25 mouse cellular contexts compared by ENCODE assay signal in genomic region chr16:43511531-43511930, GRCm38 (mm10).
A peak's percentile ranks its signal among the peaks of the same experiment; 100 is the strongest.
DNase-seq lines count a peak whose midpoint lies in the region; ATAC-seq lines count a peak whose summit lies in the region.
"Had no signal": no experiment of that assay in that cellular context is flagged by ENCODE, and none has a peak within 500 bp of the region (broad histone marks: within the 10 kb centered on the region; RNA-seq: fewer than 3 reads in every experiment).

No protein-coding gene starts in this region.

- H3K9ac ChIP-seq in forebrain, embryonic 15.5 days (replicated peaks) = peak overlapping the region; percentile 49
- no peak overlapping the region for H3K9ac ChIP-seq in midbrain, embryonic 16.5 days (ENCODE audit: low read depth, low read length)
- H3K9ac ChIP-seq: hindbrain, embryonic 15.5 days; intestine, embryonic 15.5 days; limb, embryonic 15.5 days; liver, embryonic 14.5 days; lung, embryonic 15.5 days; neural tube, embryonic 12.5 days had no signal

- H3K4me1 ChIP-seq in forebrain, embryonic 15.5 days = peaks cover 65% of the 10 kb centered on the region
- peaks cover 18% of the 10 kb centered on the region for H3K4me1 ChIP-seq in midbrain, embryonic 16.5 days (ENCODE audit: control insufficient read depth, insufficient read depth, low read length)
- H3K4me1 ChIP-seq: intestine, embryonic 15.5 days had no signal

- WGBS in forebrain, embryonic 15.5 days = 32% methylated on average over 4 of the region's 4 CpGs
- 58% methylated on average over 4 of the region's 4 CpGs for WGBS in midbrain, embryonic 16.5 days

- peak overlapping the region; percentile 29 for H3K4me3 ChIP-seq in forebrain, embryonic 15.5 days
- H3K4me3 ChIP-seq in midbrain, embryonic 16.5 days (ENCODE audit: low read depth, low read length) = no peak overlapping the region
- H3K4me3 ChIP-seq: hindbrain, embryonic 15.5 days; intestine, embryonic 15.5 days; limb, embryonic 15.5 days; lung, embryonic 15.5 days; neural tube, embryonic 12.5 days had no signal

- H3K36me3 ChIP-seq in forebrain, embryonic 15.5 days = no peaks in the 10 kb centered on the region
- no peaks in the 10 kb centered on the region for H3K36me3 ChIP-seq in midbrain, embryonic 16.5 days (ENCODE audit: control insufficient read depth, insufficient read depth, low read length)
- H3K36me3 ChIP-seq: hindbrain, embryonic 15.5 days; intestine, embryonic 15.5 days; limb, embryonic 15.5 days; lung, embryonic 15.5 days; neural tube, embryonic 12.5 days had no signal

- no peak for ATAC-seq in forebrain, embryonic 15.5 days (replicated peaks)
- no peak for ATAC-seq in midbrain, embryonic 16.5 days
- ATAC-seq: activated CD4-positive, CD25-positive, alpha-beta regulatory T cell, adult 4 months; intestine, embryonic 15.5 days had no signal

- H3K4me2 ChIP-seq in forebrain, embryonic 15.5 days (replicated peaks) = peak overlapping the region; percentile 44
- H3K4me2 ChIP-seq in midbrain, embryonic 16.5 days (ENCODE audit: low read length) = peak overlapping the region; percentile 43; the same call in 1 of the 2 replicates
- H3K4me2 ChIP-seq: hindbrain, embryonic 15.5 days; intestine, embryonic 15.5 days; limb, embryonic 15.5 days; lung, embryonic 15.5 days; neural tube, embryonic 12.5 days had no signal

- no peaks in the 10 kb centered on the region for H3K9me3 ChIP-seq in forebrain, embryonic 15.5 days
- H3K9me3 ChIP-seq in midbrain, embryonic 16.5 days (replicated peaks; ENCODE audit: control insufficient read depth, low read length, poor library complexity, severe bottlenecking) = no peaks in the 10 kb centered on the region
- H3K9me3 ChIP-seq: hindbrain, embryonic 15.5 days; intestine, embryonic 15.5 days; limb, embryonic 15.5 days; lung, embryonic 15.5 days; neural tube, embryonic 12.5 days had no signal

- H3K27ac ChIP-seq in forebrain, embryonic 15.5 days (replicated peaks) = peak overlapping the region; percentile 74
- H3K27ac ChIP-seq in midbrain, embryonic 16.5 days (ENCODE audit: low read length) = no peak overlapping the region
- H3K27ac ChIP-seq: intestine, embryonic 15.5 days; limb, embryonic 15.5 days; liver, embryonic 14.5 days; lung, embryonic 15.5 days; neural tube, embryonic 12.5 days; stomach, postnatal 0 days had no signal

- H3K27me3 ChIP-seq in forebrain, embryonic 15.5 days = no peaks in the 10 kb centered on the region
- H3K27me3 ChIP-seq in midbrain, embryonic 16.5 days (ENCODE audit: control insufficient read depth, insufficient read depth, low read depth, low read length) = no peaks in the 10 kb centered on the region
- H3K27me3 ChIP-seq: hindbrain, embryonic 15.5 days; intestine, embryonic 15.5 days; limb, embryonic 15.5 days; lung, embryonic 15.5 days; neural tube, embryonic 12.5 days had no signal

- peak; percentile 82 for DNase-seq in heart, adult 11 months
- no peak for DNase-seq in heart, adult 8-10 months (ENCODE audit: low spot score)
- DNase-seq in lung, postnatal 10 days = peak; percentile 8
- no peak for DNase-seq in lung, adult 18-20 months
- no peak for DNase-seq in frontal cortex, postnatal 36 days (ENCODE audit: low spot score in 2 of 2)
- DNase-seq: adrenal gland, adult 8-10 months; cerebellum, adult 18-20 months; heart, postnatal 36 days; kidney, adult 9 months; kidney, postnatal 14 days; layer of hippocampus, postnatal 36 days; lung, postnatal 4 days; right cerebral cortex, postnatal 14 days; thymus, adult 2 months; thymus, postnatal 4 days had no signal

Comparison
In these comparisons a context has a peak if more than half of its experiments do, and no peak if none do; other contexts are left out.
1. DNase-seq: peak in heart, adult 11 months (single experiment) and lung, postnatal 10 days (single experiment); none in heart, adult 8-10 months (single experiment), lung, adult 18-20 months (0 of 2) and frontal cortex, postnatal 36 days (0 of 2).